Mouse (Mus musculus) thymus, adult 18-20 months (tissue): ENCODE results near the gene Lama1.
"Not testable (repeated sequence)": the region's sequence is repeated elsewhere in the genome, so short reads cannot be mapped to it uniquely, and the experiment has no call there.

Source experiments
- DNase-seq, 2 experiments: peaks; one replicate each; pipeline ENCODE4 v3.0.0; 2022; ENCODE audit warnings: mixed read lengths in 2 of 2

The Lama1 gene

DNA sequence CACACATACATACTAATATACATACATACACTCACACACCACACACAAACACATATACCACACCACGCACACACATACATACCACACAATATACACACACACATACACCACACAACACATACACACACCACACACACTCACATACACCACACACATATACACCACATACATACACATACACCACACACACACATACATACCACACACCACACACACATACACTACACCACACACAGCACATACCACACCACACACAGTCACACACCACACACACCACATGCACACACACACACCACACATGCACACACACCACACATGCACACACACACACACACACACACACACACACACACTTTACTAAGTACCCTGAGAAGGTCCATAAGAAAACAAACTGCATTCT lies 25.5 kb downstream of the Lama1 start:
- no peak for DNase-seq

DNA sequence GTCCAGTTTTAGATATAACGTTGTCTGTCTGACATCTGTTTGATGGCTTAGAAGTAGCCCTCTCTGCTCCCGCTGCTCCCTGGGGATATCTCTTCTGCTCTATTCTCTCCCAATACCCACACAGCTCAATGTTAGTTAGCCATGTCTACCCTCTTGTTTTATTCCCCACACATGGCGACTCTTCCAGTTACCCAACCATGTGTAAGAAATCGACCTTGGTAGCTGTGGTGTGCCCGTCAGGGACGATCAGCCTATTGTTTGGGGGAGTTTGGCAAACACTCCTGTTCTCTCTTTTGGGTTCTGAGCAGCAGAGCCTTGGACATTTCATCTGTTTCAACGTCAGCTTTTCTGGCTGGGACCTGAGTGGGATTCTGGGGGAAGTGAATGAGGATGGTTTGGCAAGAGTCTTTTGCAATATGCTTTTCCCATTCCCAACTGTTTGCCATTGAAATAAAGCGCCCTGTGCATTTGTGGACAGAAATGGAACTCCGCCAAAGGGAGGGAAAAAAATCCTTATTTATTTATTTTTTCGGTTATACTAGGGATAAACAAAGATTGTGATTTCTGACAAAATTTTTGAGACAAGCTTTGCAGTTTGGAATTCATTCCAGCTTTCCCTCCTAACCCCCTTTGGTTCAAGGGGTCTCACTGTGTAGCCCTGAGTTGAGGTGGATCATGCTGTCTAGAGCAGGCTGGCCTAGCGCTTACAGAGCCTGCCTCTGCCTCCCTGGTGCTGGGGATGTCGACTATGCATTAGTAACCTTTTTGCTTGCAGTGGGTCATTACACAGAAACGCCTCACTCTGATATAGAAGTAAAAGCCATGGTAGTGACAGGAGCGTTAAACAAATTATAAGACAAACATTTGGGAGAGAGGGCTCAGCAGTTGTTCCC lies 26.4 kb downstream of the Lama1 start:
- no peak for DNase-seq

GRCm38 (mm10) chr17:67726601-67727000 lies 29.5 kb downstream of the Lama1 start:
- no peak for DNase-seq

DNA sequence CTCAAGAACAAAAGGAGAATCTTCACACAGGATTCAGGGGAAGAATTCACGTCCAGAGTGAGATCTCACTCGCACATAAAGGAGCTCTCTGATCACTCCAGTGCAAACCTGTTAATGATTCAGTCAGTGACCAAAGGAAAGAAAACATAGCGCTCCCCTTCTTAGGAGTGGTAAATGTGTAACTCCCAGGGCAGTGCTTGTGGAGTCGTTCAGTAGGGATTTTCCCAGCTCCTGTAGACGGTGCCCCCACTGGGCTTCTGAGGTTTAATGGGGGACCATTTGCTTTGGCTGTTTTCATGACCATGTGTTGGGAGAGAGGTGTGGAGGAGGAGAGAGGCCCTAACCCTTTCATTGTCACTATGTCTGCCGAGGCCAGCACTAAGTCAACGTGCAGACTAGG lies 31.7 kb downstream of the Lama1 start:
- DNase-seq = no peak

- DNase-seq = no peak
These were observed 34.0 kb downstream of the Lama1 start for GRCm38 (mm10) chr17:67731096-67731495.

DNA sequence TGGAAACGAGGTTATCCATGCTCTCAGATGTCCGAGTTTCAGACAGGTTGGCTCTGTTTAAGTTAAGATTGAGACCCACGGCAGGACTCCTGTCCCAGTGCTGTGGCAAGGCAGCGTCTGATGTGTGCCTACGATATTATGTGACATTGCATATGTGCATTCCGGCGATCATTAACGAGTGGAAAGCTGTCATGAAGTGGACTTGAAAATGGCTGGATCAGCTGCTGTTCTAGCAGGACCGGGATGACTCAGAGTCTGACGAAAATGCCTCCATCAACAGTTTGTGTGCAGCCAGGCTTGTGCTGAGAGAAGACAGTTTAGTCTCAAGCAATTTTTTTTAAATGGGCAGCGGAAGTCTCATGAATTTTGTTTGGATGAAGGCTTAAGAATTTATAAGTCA lies 34.9 kb downstream of the Lama1 start:
- DNase-seq = no peak

GRCm38 (mm10) chr17:67733516-67733915 lies 36.5 kb downstream of the Lama1 start:
- DNase-seq = no peak

- no peak for DNase-seq
These were observed 38.7 kb downstream of the Lama1 start for GRCm38 (mm10) chr17:67735722-67736121.

DNA sequence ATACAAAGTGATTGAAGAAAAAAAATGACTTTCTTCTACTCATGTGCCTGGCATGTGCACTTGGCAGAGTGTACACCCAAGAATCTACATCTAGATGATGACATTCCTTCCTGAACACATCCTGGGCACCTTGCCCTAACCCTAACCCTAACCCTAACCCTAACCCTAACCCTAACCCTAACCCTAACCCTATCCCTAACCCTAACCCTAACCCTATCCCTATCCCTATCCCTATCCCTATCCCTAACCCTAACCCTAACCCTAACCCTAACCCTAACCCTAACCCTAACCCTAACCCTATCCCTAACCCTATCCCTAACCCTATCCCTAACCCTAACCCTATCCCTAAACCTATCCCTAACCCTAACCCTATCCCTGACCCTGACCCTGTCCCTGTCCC lies 44.2 kb downstream of the Lama1 start:
- not testable (repeated sequence) for DNase-seq

GRCm38 (mm10) chr17:67764167-67764871 lies 67.3 kb downstream of the Lama1 start:
- no peak for DNase-seq

GRCm38 (mm10) chr17:67773608-67774007 lies 76.5 kb downstream of the Lama1 start:
- DNase-seq = no peak

DNA sequence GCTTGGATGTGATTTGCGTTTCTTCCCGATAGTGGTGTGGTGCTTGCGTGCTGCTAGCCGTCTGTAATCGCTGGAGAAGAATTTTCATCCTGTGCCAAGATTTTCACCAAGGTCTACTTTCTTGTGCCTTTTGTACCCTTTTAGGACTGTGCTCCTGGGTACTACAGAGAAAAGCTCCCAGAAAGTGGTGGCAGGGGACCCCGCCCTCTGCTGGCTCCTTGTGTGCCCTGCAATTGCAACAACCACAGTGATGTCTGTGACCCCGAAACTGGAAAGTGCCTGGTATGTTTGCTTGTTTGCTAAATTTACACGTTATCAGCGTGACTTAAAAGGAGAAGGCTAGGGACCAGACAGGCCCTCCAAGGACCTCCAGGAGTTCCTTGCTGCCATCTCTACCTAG lies 79.7 kb downstream of the Lama1 start:
- DNase-seq = no peak

DNA sequence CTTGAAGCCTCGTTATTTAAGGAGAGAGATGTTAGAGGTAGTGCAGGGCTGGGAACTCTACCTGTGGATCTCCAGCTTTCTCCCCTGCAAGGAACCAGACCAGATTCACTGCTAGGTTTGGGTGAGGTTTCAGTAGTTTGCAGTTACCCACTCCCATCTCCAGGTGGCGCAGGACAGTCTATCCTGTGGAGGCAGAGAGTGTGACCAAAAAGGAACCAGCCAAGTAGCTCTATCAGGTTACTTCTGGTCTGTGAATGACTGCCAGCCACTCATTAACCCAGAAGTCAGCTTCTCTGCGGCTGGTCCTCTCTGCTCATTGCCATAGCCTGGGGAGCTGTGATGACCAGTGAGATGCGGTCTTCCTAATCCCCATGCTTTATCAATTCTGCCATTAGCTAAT lies 82.8 kb downstream of the Lama1 start:
- no peak for DNase-seq

DNA sequence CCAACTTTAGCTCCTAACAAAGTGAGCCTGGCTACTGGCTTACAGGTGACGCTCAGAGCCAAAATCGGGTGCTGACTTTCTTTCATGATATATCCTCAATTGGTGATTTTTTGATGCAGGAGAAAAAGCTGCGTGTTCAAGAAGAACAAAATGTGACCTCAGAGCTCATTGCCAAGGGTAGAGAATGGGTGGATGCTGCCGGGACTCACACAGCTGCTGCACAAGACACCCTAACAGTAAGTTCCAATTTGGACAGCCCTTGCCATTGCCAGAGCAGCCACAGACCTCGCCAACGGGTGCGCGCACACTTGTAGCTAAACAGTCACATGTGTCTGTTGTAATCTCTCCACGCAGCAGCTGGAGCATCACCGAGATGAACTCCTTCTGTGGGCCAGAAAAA lies 94.0 kb downstream of the Lama1 start:
- DNase-seq = no peak

GRCm38 (mm10) chr17:67809171-67809570 lies 112.1 kb downstream of the Lama1 start:
- no peak for DNase-seq

DNA sequence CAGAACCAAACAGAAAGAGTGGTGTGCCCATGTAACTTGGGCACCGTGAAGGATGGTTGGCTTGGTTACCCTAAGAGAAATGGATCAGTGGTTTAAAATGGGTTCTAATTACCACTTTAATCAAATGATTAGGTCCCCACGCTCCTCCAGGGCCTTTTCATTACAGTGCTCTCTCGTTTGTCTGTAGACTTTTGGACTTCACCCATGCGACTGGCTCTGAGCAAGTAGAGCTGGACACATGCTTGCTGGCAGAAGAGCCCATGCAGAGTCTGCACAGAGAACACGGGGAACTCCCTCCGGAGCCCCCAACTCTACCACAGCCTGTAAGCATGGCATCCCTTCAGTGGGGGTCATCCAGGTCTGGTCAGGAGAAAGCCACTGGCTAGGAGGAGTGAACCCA lies 116.6 kb downstream of the Lama1 start:
- DNase-seq = no peak

- DNase-seq = no peak
These were observed 118.7 kb downstream of the Lama1 start for GRCm38 (mm10) chr17:67815720-67816119.

- DNase-seq = no peak
These were observed 119.9 kb downstream of the Lama1 start for GRCm38 (mm10) chr17:67816916-67817315.

DNA sequence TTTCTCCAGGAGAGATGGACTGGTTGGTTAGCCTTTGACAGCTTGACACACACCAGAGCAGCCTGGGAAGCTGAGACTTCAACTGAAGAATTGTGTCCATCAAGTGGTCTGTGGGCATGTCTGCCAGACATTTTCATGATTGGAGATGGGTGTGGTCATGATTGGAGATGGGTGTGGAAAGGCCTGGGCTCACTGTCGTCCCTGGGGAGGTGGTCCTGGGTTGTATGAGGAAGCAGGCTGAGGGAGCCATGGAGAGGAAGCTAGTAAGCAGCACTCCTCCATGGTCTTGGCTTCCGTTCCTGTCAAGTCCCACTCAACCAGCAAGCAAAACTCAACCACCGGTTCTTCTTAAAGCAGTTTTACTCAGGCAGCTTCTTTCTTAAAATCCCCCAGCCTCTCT lies 130.4 kb downstream of the Lama1 start:
- DNase-seq = no peak

- no peak for DNase-seq
These were observed 139.3 kb downstream of the Lama1 start for GRCm38 (mm10) chr17:67836146-67836895.

DNA sequence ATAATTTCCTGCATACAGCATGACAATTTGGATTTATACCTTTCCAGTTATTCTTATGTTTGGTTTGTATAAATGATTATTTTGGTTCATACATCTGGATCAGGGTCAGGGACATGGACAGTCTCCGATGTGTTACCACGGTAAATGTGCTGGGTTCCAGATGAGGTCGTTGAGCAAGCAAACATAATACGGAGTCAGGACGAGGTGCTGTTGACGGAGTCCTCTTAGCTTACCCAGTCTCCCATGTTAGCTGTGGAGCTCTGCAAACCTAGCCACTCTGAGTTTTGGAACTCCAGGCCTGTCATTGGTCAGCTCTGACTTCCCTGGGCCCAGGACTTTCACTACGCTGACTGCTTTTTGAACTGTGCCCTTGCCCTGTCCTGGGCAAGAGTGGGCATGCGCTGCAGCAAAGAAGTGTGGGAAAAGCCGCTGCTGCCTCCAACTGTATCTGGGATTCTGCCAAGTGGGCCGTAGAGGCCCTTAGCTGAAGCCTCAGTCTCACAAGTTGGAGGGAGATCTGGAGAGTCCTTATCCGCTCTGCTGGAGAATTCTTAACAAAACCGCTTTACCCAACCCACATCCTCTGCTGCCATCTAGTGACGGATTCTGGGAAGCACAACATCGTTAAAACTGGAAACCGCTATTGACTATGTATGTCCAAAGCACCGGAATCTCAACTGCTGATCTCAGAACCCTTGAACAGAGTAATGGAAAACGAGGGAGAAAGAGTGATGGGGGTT lies 140.5 kb downstream of the Lama1 start:
- DNase-seq = no peak

- DNase-seq = no peak
These were observed 141.9 kb downstream of the Lama1 start for GRCm38 (mm10) chr17:67838948-67839347.

- DNase-seq = not testable (repeated sequence)
These were observed 144.4 kb downstream of the Lama1 start for GRCm38 (mm10) chr17:67841494-67841893.
